Mouse (Mus musculus): Measurements from ENCODE around the gene Atp8b2. TPM values are rescaled to one million over a fixed set of nuclear protein-coding genes. Genes with fewer than 3 reads are reported as not detected.

Atp8b2 gene
- polyA plus RNA-seq, 1 experiment from 2014 or later = 6.4 TPM

DNA sequence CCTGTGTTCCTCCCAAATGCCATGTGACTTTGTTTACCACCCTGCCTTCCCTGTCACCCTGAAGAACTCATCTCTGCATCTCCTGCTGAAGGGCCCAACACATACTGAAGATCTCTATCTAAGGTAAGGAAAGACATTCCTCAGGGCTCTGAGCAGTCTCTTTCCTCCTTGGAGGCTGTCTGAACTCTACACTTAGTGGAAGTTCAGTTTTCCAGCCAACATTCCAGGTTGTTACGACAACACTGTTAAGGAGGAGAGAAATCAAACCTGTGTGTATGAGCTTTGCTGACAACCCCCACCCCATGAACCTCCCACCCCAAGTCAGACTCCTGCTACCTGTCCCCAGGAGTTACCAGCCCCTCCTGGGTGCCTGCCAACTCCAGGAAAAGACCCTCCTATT is 46.7 kb downstream of the Atp8b2 start:
- WGBS = 82% methylated on average over 1 of the region's 1 CpGs
- H3K36me3 ChIP-seq (ENCODE audit: control insufficient read depth, insufficient read depth, low read length) = no peaks in the 10 kb centered on the region
- peaks cover 13% of the 10 kb centered on the region for H3K27me3 ChIP-seq (replicated peaks; ENCODE audit: control insufficient read depth, insufficient read depth, low read length)
- H3K4me3 ChIP-seq (ENCODE audit: low read depth, low read length) = no peak overlapping the region
- H3K9me3 ChIP-seq (replicated peaks; ENCODE audit: control insufficient read depth, low read length) = no peaks in the 10 kb centered on the region
- no peak overlapping the region for H3K4me2 ChIP-seq (ENCODE audit: low read length)
- DNase-seq (ENCODE audit: low spot score) = no peak
- H3K9ac ChIP-seq (ENCODE audit: low read length) = no peak overlapping the region
- no peaks in the 10 kb centered on the region for H3K4me1 ChIP-seq (ENCODE audit: control insufficient read depth, insufficient read depth, low read length)
- ATAC-seq = no peak
- H3K27ac ChIP-seq (ENCODE audit: low read depth, low read length) = no peak overlapping the region

DNA sequence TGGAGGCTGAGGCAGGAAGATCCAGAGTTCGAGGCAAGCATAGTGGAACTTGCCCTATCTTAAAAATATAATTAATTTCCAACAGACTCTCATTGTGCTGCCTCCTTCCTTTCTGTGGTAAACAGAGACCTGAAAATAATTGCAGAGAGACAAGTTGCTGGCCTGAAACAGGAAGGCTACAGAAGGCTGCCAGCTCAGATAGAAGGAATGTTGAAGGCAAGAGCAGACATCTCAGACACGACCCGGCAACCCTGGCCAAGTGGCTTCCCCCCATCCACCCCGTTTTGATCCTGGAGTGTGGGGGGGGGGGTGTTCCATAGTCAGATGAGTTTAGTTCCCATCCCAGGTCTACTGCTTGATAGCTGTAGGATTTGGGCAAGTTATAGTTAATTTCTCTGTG is 48.6 kb downstream of the Atp8b2 start:
- no peaks in the 10 kb centered on the region for H3K36me3 ChIP-seq (ENCODE audit: control insufficient read depth, insufficient read depth, low read length)
- H3K27me3 ChIP-seq (replicated peaks; ENCODE audit: control insufficient read depth, insufficient read depth, low read length) = peaks cover 20% of the 10 kb centered on the region
- no peak overlapping the region for H3K27ac ChIP-seq (ENCODE audit: low read depth, low read length)

DNA sequence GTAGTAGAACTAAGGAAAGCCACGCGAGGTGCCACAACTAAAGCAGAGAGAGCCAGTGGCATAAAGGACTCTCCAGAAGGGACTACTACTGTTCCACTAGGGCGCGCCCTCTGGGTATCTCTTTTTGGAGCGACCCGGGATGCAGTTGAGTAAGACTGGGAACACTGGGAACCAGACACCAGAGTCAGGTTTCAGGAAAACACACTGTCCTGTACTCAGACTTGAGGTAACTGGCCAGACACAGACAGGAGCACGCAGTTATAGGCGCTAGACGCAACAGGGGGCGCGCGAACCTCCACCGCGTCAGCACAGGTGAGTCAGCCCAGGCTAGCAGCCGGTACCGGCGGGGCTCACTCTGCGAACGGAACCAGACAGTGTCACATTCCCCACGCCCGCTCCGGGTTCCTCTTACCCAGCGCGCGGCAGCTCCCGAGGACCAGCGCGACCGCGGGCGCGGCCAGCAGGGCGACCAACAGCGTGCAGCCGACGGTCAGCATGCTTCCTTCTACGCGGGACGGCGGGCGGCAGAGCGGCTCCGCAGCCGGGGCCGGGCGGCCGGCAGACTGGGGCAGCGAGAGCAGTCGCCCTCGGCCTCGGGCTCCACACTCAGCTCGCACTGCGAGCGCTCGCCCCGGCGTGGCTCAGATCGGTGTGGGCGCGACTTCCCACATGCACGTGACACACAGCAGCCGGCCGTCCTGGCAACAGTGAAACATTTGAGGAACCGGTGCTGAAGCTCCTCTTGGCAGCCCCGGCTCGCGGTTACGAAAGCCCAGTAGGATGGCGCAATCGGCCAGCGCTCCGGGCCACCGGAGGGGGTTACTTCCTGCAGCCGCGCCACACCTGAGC is 50.5 kb downstream of the Atp8b2 start, which contains the start of gene Il6ra:
TSS of gene Il6ra (minus strand) at position 654 of the 849 bp plus-strand sequence.
- Histone ChIP-seq H3K27me3 (replicated peaks; ENCODE audit: control insufficient read depth, insufficient read depth, low read length) (peaks cover 20% of the 10 kb centered on the region), H3K27ac (ENCODE audit: low read depth, low read length) (no peak within 1 kb of the TSS), H3K9me3 (replicated peaks; ENCODE audit: control insufficient read depth, low read length) (no peaks in the 10 kb centered on the region), H3K9ac (ENCODE audit: low read length) (peak within 1 kb of the TSS; percentile 62), H3K4me2 (ENCODE audit: low read length) (peak within 1 kb of the TSS; percentile 96), H3K4me1 (ENCODE audit: control insufficient read depth, insufficient read depth, low read length) (no peaks in the 10 kb centered on the region), H3K36me3 (ENCODE audit: control insufficient read depth, insufficient read depth, low read length) (no peaks in the 10 kb centered on the region), H3K4me3 (ENCODE audit: low read depth, low read length) (peak within 1 kb of the TSS; percentile 47)
- 1% methylated on average over 69 of the region's 75 CpGs for whole genome bisulfite sequencing
- ATAC-seq (peak; percentile 88), DNase-seq (ENCODE audit: low spot score) (peak; percentile 78)

More for the DNA sequence above, 48.6 kb downstream of the Atp8b2 start:
- no peaks in the 10 kb centered on the region for H3K9me3 ChIP-seq (replicated peaks; ENCODE audit: control insufficient read depth, low read length)
- WGBS = 80% methylated on average over 4 of the region's 4 CpGs
- H3K4me2 ChIP-seq (ENCODE audit: low read length) = no peak overlapping the region
- DNase-seq (ENCODE audit: low spot score) = no peak
- H3K9ac ChIP-seq (ENCODE audit: low read length) = no peak overlapping the region
- H3K4me1 ChIP-seq (ENCODE audit: control insufficient read depth, insufficient read depth, low read length) = no peaks in the 10 kb centered on the region
- no peak for ATAC-seq
- no peak overlapping the region for H3K4me3 ChIP-seq (ENCODE audit: low read depth, low read length)

DNA sequence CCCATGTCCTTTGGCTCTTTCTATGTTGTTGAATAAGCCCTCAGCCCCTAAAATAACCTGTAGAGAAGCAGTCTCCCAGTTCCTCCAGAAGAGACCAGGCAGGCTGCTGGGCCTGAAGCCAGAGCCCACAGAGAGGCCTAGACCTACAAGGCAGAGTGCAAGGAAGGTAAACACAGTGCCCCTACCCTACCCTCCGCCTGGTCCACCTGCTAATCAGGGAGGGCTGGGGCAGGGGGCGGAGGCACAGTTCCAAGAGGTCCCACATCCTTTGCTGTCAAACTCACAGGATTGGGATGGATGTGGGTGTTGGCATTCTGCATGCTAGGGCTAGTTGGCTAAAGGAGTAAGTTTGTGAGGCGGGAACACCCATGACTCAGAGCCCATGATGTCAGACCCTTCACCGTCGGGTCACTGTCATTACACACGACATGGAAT is 51.2 kb downstream of the Atp8b2 start:
- no peaks in the 10 kb centered on the region for H3K4me1 ChIP-seq (ENCODE audit: control insufficient read depth, insufficient read depth, low read length)
- H3K4me2 ChIP-seq (ENCODE audit: low read length) = peak overlapping the region; percentile 96
- H3K36me3 ChIP-seq (ENCODE audit: control insufficient read depth, insufficient read depth, low read length) = no peaks in the 10 kb centered on the region
- H3K27ac ChIP-seq (ENCODE audit: low read depth, low read length) = no peak overlapping the region
- DNase-seq (ENCODE audit: low spot score) (no peak), ATAC-seq (no peak)
- H3K9ac ChIP-seq (ENCODE audit: low read length) = no peak overlapping the region
- H3K4me3 ChIP-seq (ENCODE audit: low read depth, low read length) = no peak overlapping the region
- H3K27me3 ChIP-seq (replicated peaks; ENCODE audit: control insufficient read depth, insufficient read depth, low read length) = peaks cover 20% of the 10 kb centered on the region
- 40% methylated on average over 6 of the region's 6 CpGs for WGBS
- H3K9me3 ChIP-seq (replicated peaks; ENCODE audit: control insufficient read depth, low read length) = no peaks in the 10 kb centered on the region

DNA sequence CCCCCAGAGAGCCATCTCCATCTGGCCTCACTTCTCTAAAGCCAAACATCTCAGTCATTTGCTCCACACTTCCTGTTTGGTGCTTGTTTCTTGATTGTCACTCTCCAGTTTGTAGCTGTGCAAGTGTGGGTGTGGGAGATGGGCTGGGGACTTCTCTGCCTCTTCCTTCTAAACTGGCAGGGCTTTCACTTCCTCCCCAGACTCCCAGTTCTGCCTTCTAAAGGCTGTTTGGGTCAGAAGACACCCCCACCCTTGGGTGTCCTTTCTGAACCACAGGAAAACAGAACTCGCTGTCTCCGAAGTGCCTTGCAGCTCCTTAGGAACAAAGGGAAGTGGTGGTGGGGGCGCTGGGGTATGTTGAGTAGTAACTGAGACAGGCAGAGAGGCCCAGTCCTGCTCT is 52.1 kb downstream of the Atp8b2 start:
- no peaks in the 10 kb centered on the region for H3K36me3 ChIP-seq (ENCODE audit: control insufficient read depth, insufficient read depth, low read length)
- no peak overlapping the region for H3K4me3 ChIP-seq (ENCODE audit: low read depth, low read length)
- H3K9me3 ChIP-seq (replicated peaks; ENCODE audit: control insufficient read depth, low read length) = no peaks in the 10 kb centered on the region
- DNase-seq (ENCODE audit: low spot score) (no peak), ATAC-seq (no peak)
- H3K9ac ChIP-seq (ENCODE audit: low read length) = no peak overlapping the region
- H3K27me3 ChIP-seq (replicated peaks; ENCODE audit: control insufficient read depth, insufficient read depth, low read length) = peaks cover 20% of the 10 kb centered on the region
- H3K27ac ChIP-seq (ENCODE audit: low read depth, low read length) = no peak overlapping the region
- no peak overlapping the region for H3K4me2 ChIP-seq (ENCODE audit: low read length)
- WGBS = 77% methylated on average over 3 of the region's 3 CpGs
- H3K4me1 ChIP-seq (ENCODE audit: control insufficient read depth, insufficient read depth, low read length) = no peaks in the 10 kb centered on the region

DNA sequence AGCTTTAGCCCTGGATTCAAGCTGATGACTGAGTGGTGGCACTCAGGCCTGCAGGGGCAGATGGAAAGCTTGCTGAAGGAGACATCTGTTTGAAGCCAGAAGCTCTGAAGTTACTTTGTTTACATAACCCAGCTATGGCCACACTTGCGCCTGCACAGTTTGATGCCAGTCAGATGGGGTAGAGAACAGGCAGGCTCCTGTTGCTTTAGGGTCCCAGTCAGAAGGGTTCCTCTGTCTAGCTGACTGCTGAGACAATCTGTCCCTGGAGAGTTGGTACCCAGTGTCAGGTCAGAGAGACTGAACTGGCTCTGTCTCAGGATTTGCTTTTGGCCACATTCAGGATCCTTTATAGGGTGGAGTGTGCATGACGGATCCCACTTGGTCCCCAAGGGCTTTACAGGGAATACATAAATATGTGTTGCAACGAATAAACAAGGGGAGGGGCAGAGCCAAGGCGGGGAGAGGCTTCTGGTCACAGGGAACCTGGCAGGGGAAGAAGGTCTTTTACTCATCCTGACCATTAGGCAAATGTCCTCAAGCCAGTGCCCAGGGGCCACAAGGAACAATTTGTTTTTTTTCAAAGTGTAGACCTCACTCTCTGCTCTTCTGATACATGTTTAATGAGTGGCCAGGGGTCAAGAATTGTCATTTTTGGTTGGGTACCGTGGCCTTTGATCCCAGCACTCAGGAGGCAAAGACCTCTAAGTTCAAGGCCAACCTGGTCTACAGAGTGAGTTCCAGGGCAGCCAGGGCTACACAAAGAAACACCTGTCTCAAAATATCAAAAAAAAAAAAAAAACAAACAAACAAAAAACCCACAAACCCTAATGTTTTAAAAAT is 53.4 kb downstream of the Atp8b2 start:
- no peak overlapping the region for H3K9ac ChIP-seq (ENCODE audit: low read length)
- H3K27ac ChIP-seq (ENCODE audit: low read depth, low read length) = no peak overlapping the region
- no peaks in the 10 kb centered on the region for H3K4me1 ChIP-seq (ENCODE audit: control insufficient read depth, insufficient read depth, low read length)
- H3K4me3 ChIP-seq (ENCODE audit: low read depth, low read length) = no peak overlapping the region
- H3K9me3 ChIP-seq (replicated peaks; ENCODE audit: control insufficient read depth, low read length) = no peaks in the 10 kb centered on the region
- H3K36me3 ChIP-seq (ENCODE audit: control insufficient read depth, insufficient read depth, low read length) = no peaks in the 10 kb centered on the region
- peaks cover 20% of the 10 kb centered on the region for H3K27me3 ChIP-seq (replicated peaks; ENCODE audit: control insufficient read depth, insufficient read depth, low read length)
- DNase-seq (ENCODE audit: low spot score) = no peak
- no peak for ATAC-seq
- H3K4me2 ChIP-seq (ENCODE audit: low read length) = no peak overlapping the region
- WGBS = 73% methylated on average over 5 of the region's 5 CpGs

DNA sequence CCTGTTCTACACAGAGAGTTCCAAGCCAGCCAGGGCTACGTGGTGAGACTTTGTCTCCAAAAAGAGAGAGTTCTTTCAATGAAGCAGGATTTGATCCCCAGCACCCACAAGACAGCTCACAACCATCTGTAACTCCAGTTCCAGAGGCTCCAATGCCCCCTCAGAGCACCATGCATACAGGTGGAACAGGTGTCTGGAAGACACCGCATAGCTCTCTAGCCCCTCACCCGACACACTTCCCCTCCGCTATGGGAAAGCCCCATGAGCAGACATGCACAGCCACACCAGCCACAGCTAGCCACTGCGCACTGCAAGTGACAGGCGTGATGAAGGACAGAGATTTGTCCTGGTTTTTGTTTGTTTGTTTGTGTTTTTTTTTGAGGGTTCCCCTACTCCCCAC is 54.5 kb downstream of the Atp8b2 start:
- H3K4me1 ChIP-seq (ENCODE audit: control insufficient read depth, insufficient read depth, low read length) = no peaks in the 10 kb centered on the region
- WGBS = 86% methylated on average over 6 of the region's 6 CpGs
- H3K9me3 ChIP-seq (replicated peaks; ENCODE audit: control insufficient read depth, low read length) = no peaks in the 10 kb centered on the region
- no peak overlapping the region for H3K27ac ChIP-seq (ENCODE audit: low read depth, low read length)
- no peak overlapping the region for H3K4me3 ChIP-seq (ENCODE audit: low read depth, low read length)
- H3K9ac ChIP-seq (ENCODE audit: low read length) = no peak overlapping the region
- DNase-seq (ENCODE audit: low spot score) (no peak), ATAC-seq (no peak)
- H3K27me3 ChIP-seq (replicated peaks; ENCODE audit: control insufficient read depth, insufficient read depth, low read length) = peaks cover 13% of the 10 kb centered on the region
- no peak overlapping the region for H3K4me2 ChIP-seq (ENCODE audit: low read length)
- H3K36me3 ChIP-seq (ENCODE audit: control insufficient read depth, insufficient read depth, low read length) = no peaks in the 10 kb centered on the region

DNA sequence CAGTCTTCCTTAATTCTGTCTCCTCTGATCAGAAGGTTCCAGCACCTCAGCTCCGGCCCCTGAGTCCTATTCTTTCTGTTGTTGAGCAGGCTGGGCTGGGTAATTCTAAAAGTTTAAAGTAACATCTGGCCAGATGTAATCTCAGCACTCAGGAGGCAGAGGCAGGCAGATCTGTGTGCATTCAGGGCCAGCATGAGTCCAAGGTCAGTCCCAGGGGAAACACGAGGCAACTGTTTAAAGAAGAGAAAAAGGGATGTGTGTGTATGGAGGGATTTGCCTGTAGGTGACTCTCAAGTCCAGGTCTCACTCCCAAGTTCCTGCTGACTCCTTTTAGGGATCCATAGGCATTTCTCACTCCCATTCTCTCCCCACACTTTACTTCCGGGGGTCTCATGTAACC is 55.5 kb downstream of the Atp8b2 start:
- Histone ChIP-seq H3K4me2 (ENCODE audit: low read length) (no peak overlapping the region), H3K27ac (ENCODE audit: low read depth, low read length) (no peak overlapping the region), H3K9me3 (replicated peaks; ENCODE audit: control insufficient read depth, low read length) (no peaks in the 10 kb centered on the region), H3K27me3 (replicated peaks; ENCODE audit: control insufficient read depth, insufficient read depth, low read length) (peaks cover 13% of the 10 kb centered on the region), H3K4me1 (ENCODE audit: control insufficient read depth, insufficient read depth, low read length) (no peaks in the 10 kb centered on the region), H3K4me3 (ENCODE audit: low read depth, low read length) (no peak overlapping the region), H3K9ac (ENCODE audit: low read length) (no peak overlapping the region), H3K36me3 (ENCODE audit: control insufficient read depth, insufficient read depth, low read length) (no peaks in the 10 kb centered on the region)
- no peak for ATAC-seq
- no peak for DNase-seq (ENCODE audit: low spot score)
- WGBS = 88% methylated on average over 3 of the region's 3 CpGs

DNA sequence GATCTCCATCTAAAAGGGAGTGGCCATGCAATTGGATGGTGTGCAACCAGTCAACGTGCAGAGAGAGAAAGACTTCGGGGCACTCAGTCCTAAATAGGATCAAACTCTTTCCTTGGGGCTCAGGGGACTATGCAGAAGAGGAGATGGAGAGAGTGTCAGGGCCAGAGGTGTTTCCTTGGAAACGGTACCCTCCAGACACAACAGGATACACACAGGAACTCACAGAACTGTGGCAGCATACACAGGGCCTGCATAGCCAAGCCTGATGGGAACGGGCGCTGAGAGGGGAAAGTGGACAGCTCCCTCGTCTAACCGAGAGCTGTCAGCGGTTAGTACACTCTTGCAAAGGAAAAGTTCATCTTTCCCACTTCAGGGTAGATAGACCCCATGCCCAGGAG is 63.8 kb downstream of the Atp8b2 start:
- 75% methylated on average over 8 of the region's 8 CpGs for WGBS
- no peaks in the 10 kb centered on the region for H3K27me3 ChIP-seq (replicated peaks; ENCODE audit: control insufficient read depth, insufficient read depth, low read length)

More for the DNA sequence above, 63.8 kb downstream of the Atp8b2 start:
- ATAC-seq (no peak), DNase-seq (ENCODE audit: low spot score) (no peak)
- no peak overlapping the region for H3K4me3 ChIP-seq (ENCODE audit: low read depth, low read length)
- no peaks in the 10 kb centered on the region for H3K36me3 ChIP-seq (ENCODE audit: control insufficient read depth, insufficient read depth, low read length)
- no peak overlapping the region for H3K4me2 ChIP-seq (ENCODE audit: low read length)
- H3K9ac ChIP-seq (ENCODE audit: low read length) = no peak overlapping the region
- H3K9me3 ChIP-seq (replicated peaks; ENCODE audit: control insufficient read depth, low read length) = no peaks in the 10 kb centered on the region
- no peaks in the 10 kb centered on the region for H3K4me1 ChIP-seq (ENCODE audit: control insufficient read depth, insufficient read depth, low read length)
- no peak overlapping the region for H3K27ac ChIP-seq (ENCODE audit: low read depth, low read length)
